Mouse (Mus musculus): ENCODE results near the gene Fbln2.
A peak's percentile ranks its signal among the peaks of the same experiment; 100 is the strongest.

GRCm38 (mm10) chr6:91212571-91212970 lies 316 bp downstream of the Fbln2 start:
- TF ChIP-seq POLR2A (IDR thresholded peaks at IDR 0.05; ENCODE audit: insufficient read depth, low read depth, low read length), result peak; percentile 69
- no peak for TF ChIP-seq CTCF (IDR thresholded peaks at IDR 0.05)

Data from heart, adult 2 months (tissue).